Mouse (Mus musculus) CH12.LX (cell line): Measurements from ENCODE around the gene Adamts10.

Source experiments
- CHD1 ChIP-seq: IDR thresholded peaks from 2 replicates; pipeline ENCODE4 v1.6.1; 2012; ENCODE audit warnings: low read depth, low read length, improper control_type of control experiment, inconsistent platforms
- CTCF ChIP-seq, 2 experiments: IDR thresholded peaks in 1 of 2; conservative IDR thresholded peaks in 1 of 2; 2 replicates each; pipeline ENCODE4 v1.5.1; 2011 to 2012; ENCODE audit warnings: low read depth in 2 of 2, low read length in 2 of 2, improper control_type of control experiment in 1 of 2, inconsistent platforms in 1 of 2, mild to moderate bottlenecking in 1 of 2, moderate library complexity in 1 of 2
- E2F4 ChIP-seq: IDR thresholded peaks from 2 replicates; pipeline ENCODE4 v1.6.1; 2011; ENCODE audit warnings: low read depth, low read length, improper control_type of control experiment; ENCODE audit not compliant: insufficient replicate concordance
- ELF1 ChIP-seq: IDR thresholded peaks from 2 replicates; pipeline ENCODE4 v1.6.1; 2014; ENCODE audit warnings: low read depth, mild to moderate bottlenecking, inconsistent platforms, low read length, improper control_type of control experiment
- EP300 ChIP-seq: IDR thresholded peaks from 2 replicates; pipeline ENCODE4 v1.6.1; 2011; ENCODE audit warnings: low read length, improper control_type of control experiment
- POLR2A ChIP-seq: IDR thresholded peaks from 2 replicates; pipeline ENCODE4 v1.6.1; 2011; ENCODE audit warnings: low read depth, mild to moderate bottlenecking, improper control_type of control experiment, low read length
- SIN3A ChIP-seq: IDR thresholded peaks from 2 replicates; pipeline ENCODE4 v1.6.1; 2012; ENCODE audit warnings: low read length, improper control_type of control experiment, inconsistent platforms
- SMC3 ChIP-seq: IDR thresholded peaks from 2 replicates; pipeline ENCODE4 v1.6.1; 2011; ENCODE audit warnings: low read depth, low read length, improper control_type of control experiment
- USF1 ChIP-seq: IDR thresholded peaks from 2 replicates; pipeline ENCODE4 v1.6.1; 2014; ENCODE audit warnings: low read depth, mild to moderate bottlenecking, inconsistent platforms, low read length, improper control_type of control experiment
- USF2 ChIP-seq: conservative IDR thresholded peaks from 2 replicates; pipeline ENCODE4 v1.6.1; 2011; ENCODE audit warnings: low read depth, low read length, improper control_type of control experiment
- ZNF384 ChIP-seq: IDR thresholded peaks from 2 replicates; pipeline ENCODE4 v1.6.1; 2012; ENCODE audit warnings: low read depth, low read length, improper control_type of control experiment, inconsistent platforms

DNA sequence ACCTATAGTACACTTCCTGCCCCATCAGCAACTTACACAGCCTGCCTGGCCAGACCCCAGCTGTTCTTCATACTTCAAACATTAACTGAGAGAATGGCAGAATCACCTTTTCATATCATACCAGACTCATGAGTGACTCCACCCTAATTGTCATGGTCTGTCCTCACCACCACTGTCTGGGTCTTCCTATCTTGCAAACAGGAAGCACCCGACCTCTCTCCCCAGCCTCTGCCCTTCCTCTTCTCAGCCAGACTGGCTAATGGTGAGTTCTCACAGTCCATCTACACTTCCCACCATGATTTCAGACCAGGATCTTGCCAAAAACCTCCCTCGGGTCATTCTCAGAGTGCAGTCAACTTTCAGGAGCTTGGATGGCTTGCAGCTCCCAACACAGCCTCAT is 42.2 kb downstream of the Adamts10 start:
- no peak for TF ChIP-seq USF1
- no peak for TF ChIP-seq CTCF (conservative IDR thresholded peaks at IDR 0.05 in 1 of 2, IDR thresholded peaks at IDR 0.05 in 1 of 2; ENCODE audit: low read depth in 2 of 2, low read length in 2 of 2)
- no peak for TF ChIP-seq EP300
- no peak for TF ChIP-seq POLR2A
- no peak for TF ChIP-seq CHD1
- no peak for TF ChIP-seq SMC3
- no peak for TF ChIP-seq ZNF384
- no peak for TF ChIP-seq SIN3A
- no peak for TF ChIP-seq ELF1
- no peak for TF ChIP-seq E2F4
- TF ChIP-seq USF2, result no peak
